Mouse (Mus musculus) myocyte (in vitro differentiated cells): ENCODE measurements around the gene 2410137M14Rik. TPM values are rescaled to one million over a fixed set of nuclear protein-coding genes. Genes with fewer than 3 reads are reported as not detected.
"Not testable (repeated sequence)": the region's sequence is repeated elsewhere in the genome, so short reads cannot be mapped to it uniquely, and the experiment has no call there.

ENCODE experiments used
- H3K27me3 ChIP-seq: one replicate; pipeline ENCODE4 v1.6.1; 2011; ENCODE audit not compliant: control insufficient read depth, insufficient read depth, insufficient read length
- H3K36me3 ChIP-seq: one replicate; pipeline ENCODE4 v1.6.1; 2011; ENCODE audit not compliant: control insufficient read depth, insufficient read depth
- H3K4me2 ChIP-seq: one replicate; pipeline ENCODE4 v1.6.1; 2011; ENCODE audit warnings: low read depth, control low read depth
- H3K4me3 ChIP-seq: one replicate; pipeline ENCODE4 v1.5.1; 2011; ENCODE audit warnings: mild to moderate bottlenecking, control low read depth, moderate library complexity
- H3K79me2 ChIP-seq: one replicate; pipeline ENCODE4 v1.6.1; 2011; ENCODE audit not compliant: control insufficient read depth, insufficient read depth
- H3ac ChIP-seq: one replicate; pipeline ENCODE4 v1.6.1; 2011; ENCODE audit not compliant: control insufficient read depth, insufficient read length
- CEBPB ChIP-seq: IDR thresholded peaks from 2 replicates; pipeline ENCODE4 v1.6.1; 2011; ENCODE audit warnings: mild to moderate bottlenecking, moderate library complexity; ENCODE audit not compliant: poor library complexity, insufficient read depth, severe bottlenecking
- E2F4 ChIP-seq: IDR thresholded peaks from one replicate; pipeline ENCODE4 v1.6.1; 2011; ENCODE audit warnings: mild to moderate bottlenecking, control low read depth, moderate library complexity; ENCODE audit not compliant: insufficient read depth
- MAX ChIP-seq: IDR thresholded peaks from one replicate; pipeline ENCODE4 v1.6.1; 2011; ENCODE audit warnings: low read depth, mild to moderate bottlenecking, control low read depth
- MYOD1 ChIP-seq, 3 experiments: IDR thresholded peaks; one replicate each; pipeline ENCODE4 v1.6.1; 2011; ENCODE audit warnings: control low read depth in 2 of 3, low read depth in 2 of 3, mild to moderate bottlenecking in 2 of 3, moderate library complexity in 1 of 3; ENCODE audit not compliant: insufficient read length in 2 of 3, control insufficient read depth in 1 of 3
- MYOG ChIP-seq, 3 experiments: IDR thresholded peaks; one replicate each; pipeline ENCODE4 v1.6.1; 2011; ENCODE audit warnings: control low read depth in 2 of 3, low read depth in 2 of 3, mild to moderate bottlenecking in 2 of 3; ENCODE audit not compliant: insufficient read length in 2 of 3, control insufficient read depth in 1 of 3, insufficient read depth in 1 of 3
- POLR2A ChIP-seq: IDR thresholded peaks from one replicate; pipeline ENCODE4 v1.6.1; 2011; ENCODE audit warnings: low read depth, mild to moderate bottlenecking, control low read depth, moderate library complexity; ENCODE audit not compliant: insufficient read length
- POLR2AphosphoS2 ChIP-seq: IDR thresholded peaks from one replicate; pipeline ENCODE4 v1.6.1; 2011; ENCODE audit warnings: low read depth, control low read depth; ENCODE audit not compliant: insufficient read length
- REST ChIP-seq: IDR thresholded peaks from one replicate; pipeline ENCODE4 v1.6.1; 2011; ENCODE audit warnings: mild to moderate bottlenecking, control low read depth, moderate library complexity; ENCODE audit not compliant: insufficient read depth, insufficient read length
- SRF ChIP-seq: IDR thresholded peaks from one replicate; pipeline ENCODE4 v1.6.1; 2011; ENCODE audit warnings: low read depth; ENCODE audit not compliant: control insufficient read depth, insufficient read length
- TCF12 ChIP-seq: IDR thresholded peaks from one replicate; pipeline ENCODE4 v1.6.1; 2011; ENCODE audit warnings: mild to moderate bottlenecking, control low read depth; ENCODE audit not compliant: poor library complexity, insufficient read depth, severe bottlenecking
- TCF3 ChIP-seq: IDR thresholded peaks from one replicate; pipeline ENCODE4 v1.6.1; 2011; ENCODE audit warnings: low read depth, control low read depth; ENCODE audit not compliant: insufficient read length
- USF1 ChIP-seq: IDR thresholded peaks from one replicate; pipeline ENCODE4 v1.6.1; 2011; ENCODE audit warnings: low read depth, mild to moderate bottlenecking, control low read depth, moderate library complexity
- polyA plus RNA-seq: library from polyadenylated mRNA; unstranded; fragments of >200 nt; fragmentation: generic; extraction: Trizol; gene quantifications from one replicate; pipeline ENCODE4 v1.2.1, GENCODE M21; 2012; ENCODE audit warnings: missing spikeins

2410137M14Rik gene
- polyA plus RNA-seq, 1 experiment: not detected

- Histone ChIP-seq H3K79me2 (no peaks in the 10 kb centered on the region), H3K4me2 (no peak overlapping the region), H3ac (no peak overlapping the region), H3K36me3 (no peaks in the 10 kb centered on the region), H3K27me3 (no peaks in the 10 kb centered on the region), H3K4me3 (no peak overlapping the region)
- no peak for TF ChIP-seq USF1
These were observed 16.1 kb upstream of the 2410137M14Rik start for GRCm38 (mm10) chr17:36997033-36997735.

- no peaks in the 10 kb centered on the region for H3K79me2 ChIP-seq
- H3K4me3 ChIP-seq: no peak overlapping the region
- H3K4me2 ChIP-seq: no peak overlapping the region
- H3K36me3 ChIP-seq: no peaks in the 10 kb centered on the region
- TF ChIP-seq MYOG (IDR thresholded peaks at IDR 0.05; ENCODE audit: control insufficient read depth in 1 of 3, insufficient read depth in 1 of 3, insufficient read length in 2 of 3, low read depth in 2 of 3): no peak
- no peak for TF ChIP-seq SRF
- no peak for TF ChIP-seq POLR2A
- TF ChIP-seq POLR2AphosphoS2: no peak
- no peak for TF ChIP-seq MYOD1 (IDR thresholded peaks at IDR 0.05; ENCODE audit: control insufficient read depth in 1 of 3, insufficient read length in 2 of 3, low read depth in 2 of 3)
- TF ChIP-seq USF1: no peak
- TF ChIP-seq E2F4: no peak
- TF ChIP-seq REST: no peak
- TF ChIP-seq TCF12: no peak
- TF ChIP-seq TCF3: no peak
- no peak for TF ChIP-seq MAX
- no peak for TF ChIP-seq CEBPB
- H3ac ChIP-seq: no peak overlapping the region
- H3K27me3 ChIP-seq: no peaks in the 10 kb centered on the region
These were observed 14.4 kb upstream of the 2410137M14Rik start for GRCm38 (mm10) chr17:36995448-36995847.

- no peak overlapping the region for H3K4me2 ChIP-seq
- no peaks in the 10 kb centered on the region for H3K36me3 ChIP-seq
- no peak overlapping the region for H3K4me3 ChIP-seq
- H3K27me3 ChIP-seq: peaks cover 2% of the 10 kb centered on the region
- no peak overlapping the region for H3ac ChIP-seq
- no peaks in the 10 kb centered on the region for H3K79me2 ChIP-seq
- TF ChIP-seq MYOG (IDR thresholded peaks at IDR 0.05; ENCODE audit: control insufficient read depth in 1 of 3, insufficient read depth in 1 of 3, insufficient read length in 2 of 3, low read depth in 2 of 3) (no peak), CEBPB (no peak), REST (no peak), E2F4 (no peak), SRF (no peak), MYOD1 (IDR thresholded peaks at IDR 0.05; ENCODE audit: control insufficient read depth in 1 of 3, insufficient read length in 2 of 3, low read depth in 2 of 3) (no peak), POLR2AphosphoS2 (no peak), POLR2A (no peak), USF1 (no peak), TCF12 (no peak), TCF3 (no peak), MAX (no peak)
These were observed 13.5 kb upstream of the 2410137M14Rik start for GRCm38 (mm10) chr17:36994528-36994927.

GRCm38 (mm10) chr17:36993770-36994325, 12.8 kb upstream of the 2410137M14Rik start:
- no peak overlapping the region for H3K4me3 ChIP-seq
- H3K4me2 ChIP-seq: no peak overlapping the region
- no peaks in the 10 kb centered on the region for H3K79me2 ChIP-seq
- TF ChIP-seq POLR2A (no peak), MYOG (IDR thresholded peaks at IDR 0.05; ENCODE audit: control insufficient read depth in 1 of 3, insufficient read depth in 1 of 3, insufficient read length in 2 of 3, low read depth in 2 of 3) (no peak), CEBPB (no peak), POLR2AphosphoS2 (no peak)
- no peaks in the 10 kb centered on the region for H3K36me3 ChIP-seq
- no peak overlapping the region for H3ac ChIP-seq
- H3K27me3 ChIP-seq: peaks cover 9% of the 10 kb centered on the region

- TF ChIP-seq CEBPB (no peak), TCF3 (no peak), MYOD1 (IDR thresholded peaks at IDR 0.05; ENCODE audit: control insufficient read depth in 1 of 3, insufficient read length in 2 of 3, low read depth in 2 of 3) (no peak), USF1 (no peak)
- Histone ChIP-seq H3K27me3 (peaks cover 22% of the 10 kb centered on the region), H3ac (no peak overlapping the region), H3K4me3 (no peak overlapping the region), H3K4me2 (no peak overlapping the region), H3K79me2 (no peaks in the 10 kb centered on the region), H3K36me3 (no peaks in the 10 kb centered on the region)
These were observed 11.5 kb upstream of the 2410137M14Rik start for GRCm38 (mm10) chr17:36992336-36993104.

- not testable (repeated sequence) for H3K36me3 ChIP-seq, H3K79me2 ChIP-seq, H3ac ChIP-seq, H3K4me2 ChIP-seq, H3K4me3 ChIP-seq
- peaks cover 33% of the 10 kb centered on the region for H3K27me3 ChIP-seq
These were observed 9.6 kb upstream of the 2410137M14Rik start for GRCm38 (mm10) chr17:36990630-36991029.
